Mouse (Mus musculus) megakaryocyte, embryonic 14.5 days (primary cell): ENCODE measurements around the gene Kcng4. TPM values are rescaled to one million over a fixed set of nuclear protein-coding genes. Genes with fewer than 3 reads are reported as not detected.

Experiments used
- H3K27me3 ChIP-seq: replicated peaks from 2 replicates; pipeline ENCODE3; 2012; ENCODE audit warnings: inconsistent platforms
- H3K36me3 ChIP-seq: replicated peaks from 2 replicates; pipeline ENCODE3; 2012; ENCODE audit warnings: low read length, inconsistent platforms, mixed read lengths
- H3K4me1 ChIP-seq: 2 replicates; pipeline ENCODE4 v1.6.1; 2012; ENCODE audit warnings: inconsistent platforms
- H3K4me3 ChIP-seq: replicated peaks from 2 replicates; pipeline ENCODE3; 2012; ENCODE audit warnings: moderate library complexity, mild to moderate bottlenecking, inconsistent platforms
- H3K9me3 ChIP-seq: 2 replicates; pipeline ENCODE4 v1.6.1; 2012; ENCODE audit warnings: inconsistent platforms
- FLI1 ChIP-seq: IDR thresholded peaks from 2 replicates; pipeline ENCODE4 v1.6.1; 2012; ENCODE audit warnings: low read length, inconsistent platforms, mixed read lengths
- GATA1 ChIP-seq: IDR thresholded peaks from 3 replicates; pipeline ENCODE4 v1.6.1; 2012; ENCODE audit warnings: mixed read lengths, low read length, inconsistent platforms, borderline replicate concordance
- polyA plus RNA-seq: library from polyadenylated mRNA; stranded (reverse); fragments of >175 nt; gene quantifications from 2 replicates; pipeline ENCODE4 v1.2.3, GENCODE M21; 2012; ENCODE audit warnings: low replicate concordance; ENCODE audit not compliant: insufficient read depth

The Kcng4 gene
- polyA plus RNA-seq, 1 experiment = not detected

DNA sequence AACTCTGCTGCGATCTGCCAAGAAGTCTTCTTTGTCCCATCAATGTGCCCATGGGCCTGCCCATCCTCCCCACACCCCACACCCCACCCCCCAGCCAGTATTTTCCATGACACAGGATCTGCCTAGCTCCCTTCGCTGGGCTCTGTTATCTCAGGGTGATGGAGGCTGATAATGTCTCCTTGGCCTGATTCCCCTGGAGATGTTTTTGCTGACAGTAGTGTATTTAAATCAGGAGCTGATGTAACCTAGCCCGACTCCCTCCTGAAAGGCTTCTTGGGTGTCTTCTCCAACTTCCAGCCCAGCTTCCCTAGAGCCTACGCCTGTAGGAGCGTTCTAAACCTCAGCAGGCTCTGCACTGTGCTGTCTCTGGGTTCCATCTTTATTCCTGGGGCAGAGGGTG is 16.6 kb downstream of the Kcng4 start:
- Histone ChIP-seq H3K9me3 (no peaks in the 10 kb centered on the region), H3K4me3 (no peak overlapping the region), H3K27me3 (peaks cover 75% of the 10 kb centered on the region), H3K36me3 (no peaks in the 10 kb centered on the region), H3K4me1 (no peaks in the 10 kb centered on the region; the same call in 1 of the 2 replicates)
- TF ChIP-seq GATA1 = no peak
- no peak for TF ChIP-seq FLI1

DNA sequence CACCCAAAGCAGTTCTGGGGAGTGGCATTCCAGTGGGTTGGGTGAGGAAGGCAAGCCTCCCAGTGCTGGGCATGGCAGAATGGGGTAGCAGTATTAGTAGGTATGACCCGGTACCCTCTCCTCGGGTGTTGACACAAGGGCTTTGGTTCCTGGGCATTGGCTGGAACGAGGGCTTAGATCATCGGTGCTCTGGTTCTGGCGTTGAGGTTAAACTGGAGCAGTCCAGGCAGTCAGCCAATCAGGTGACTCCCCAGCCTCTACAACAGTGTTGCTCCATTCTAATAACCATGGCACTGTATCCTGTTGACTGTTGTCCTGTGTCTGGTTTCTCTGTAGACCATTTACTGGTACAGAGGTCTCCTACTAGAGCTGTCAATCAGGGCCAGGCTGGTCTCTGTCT is 17.9 kb downstream of the Kcng4 start:
- Histone ChIP-seq H3K4me1 (no peaks in the 10 kb centered on the region; the same call in 1 of the 2 replicates), H3K4me3 (no peak overlapping the region), H3K36me3 (no peaks in the 10 kb centered on the region), H3K9me3 (no peaks in the 10 kb centered on the region), H3K27me3 (peaks cover 75% of the 10 kb centered on the region)
- no peak for TF ChIP-seq GATA1
- TF ChIP-seq FLI1 = no peak

DNA sequence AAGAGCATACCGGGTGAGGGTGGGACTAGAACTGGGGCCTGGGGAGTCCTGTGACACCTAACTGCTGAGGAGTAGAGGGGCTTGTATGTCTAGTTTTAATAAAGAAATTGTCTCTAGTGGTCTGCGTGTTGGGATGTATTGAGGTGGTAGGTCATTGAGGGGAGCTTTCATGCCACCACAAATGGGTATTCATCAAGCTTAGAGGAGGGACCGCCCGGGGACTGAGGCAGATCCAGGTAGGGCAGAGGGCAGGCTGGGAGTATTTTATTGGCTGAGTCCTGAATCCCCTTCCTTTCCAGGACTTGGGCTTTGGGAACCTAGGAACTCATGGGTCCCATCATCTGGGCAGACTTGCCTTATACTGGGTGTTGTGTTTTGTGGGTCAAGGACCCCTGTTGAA is 18.7 kb downstream of the Kcng4 start:
- Histone ChIP-seq H3K4me1 (no peaks in the 10 kb centered on the region; the same call in 1 of the 2 replicates), H3K4me3 (no peak overlapping the region), H3K27me3 (peaks cover 75% of the 10 kb centered on the region), H3K36me3 (no peaks in the 10 kb centered on the region), H3K9me3 (no peaks in the 10 kb centered on the region)
- TF ChIP-seq GATA1 = no peak
- no peak for TF ChIP-seq FLI1

DNA sequence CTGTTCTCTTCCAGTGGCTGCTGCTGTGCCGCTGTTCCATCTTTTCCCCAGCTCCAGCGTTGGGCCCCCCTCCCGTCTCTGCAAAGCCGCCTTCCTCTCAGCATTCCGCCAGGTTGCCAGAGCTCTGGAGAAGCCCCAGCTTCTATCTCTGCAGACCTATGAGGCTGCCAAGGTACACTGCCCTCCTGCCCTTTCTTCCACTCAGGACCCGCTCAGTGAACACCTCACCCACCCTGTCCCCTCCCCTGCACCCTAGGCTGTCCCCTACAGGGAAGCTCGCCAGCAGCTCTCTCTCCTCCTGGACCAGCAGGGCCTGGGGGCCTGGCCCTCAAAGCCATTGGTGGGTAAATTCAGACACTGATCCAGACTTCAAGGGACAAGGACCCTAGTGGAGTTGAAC is 19.1 kb downstream of the Kcng4 start:
- TF ChIP-seq GATA1 (no peak), FLI1 (no peak)
- Histone ChIP-seq H3K36me3 (no peaks in the 10 kb centered on the region), H3K4me1 (no peaks in the 10 kb centered on the region; the same call in 1 of the 2 replicates), H3K9me3 (no peaks in the 10 kb centered on the region), H3K4me3 (no peak overlapping the region), H3K27me3 (peaks cover 72% of the 10 kb centered on the region)

DNA sequence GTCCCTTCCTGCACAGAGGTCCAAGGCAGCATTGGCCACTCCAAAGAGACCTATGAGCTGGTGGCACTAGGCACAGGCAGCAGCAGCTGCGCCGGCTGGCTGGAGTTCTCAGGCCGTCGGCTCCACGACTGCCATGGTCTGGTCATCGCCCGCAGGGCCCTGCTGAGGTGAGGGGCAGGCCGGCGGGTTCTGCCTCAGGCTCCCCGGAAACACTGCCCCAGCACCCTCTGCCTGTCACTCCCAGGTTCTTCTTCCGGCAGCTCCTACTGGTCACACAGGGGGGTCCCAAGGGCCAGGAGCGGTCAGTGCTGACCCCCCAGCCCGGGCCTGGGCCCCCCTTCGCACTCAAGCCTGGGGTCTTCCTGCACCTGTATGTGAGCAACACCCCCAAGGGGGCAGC is 20.4 kb downstream of the Kcng4 start:
- no peaks in the 10 kb centered on the region; the same call in 1 of the 2 replicates for H3K4me1 ChIP-seq
- no peaks in the 10 kb centered on the region for H3K36me3 ChIP-seq
- TF ChIP-seq GATA1 = no peak
- no peak for TF ChIP-seq FLI1
- H3K9me3 ChIP-seq = 0 out of 2 replicates have a peak, but pooled peaks cover under 1% of the 10 kb centered on the region
- H3K4me3 ChIP-seq = no peak overlapping the region
- peaks cover 64% of the 10 kb centered on the region for H3K27me3 ChIP-seq

DNA sequence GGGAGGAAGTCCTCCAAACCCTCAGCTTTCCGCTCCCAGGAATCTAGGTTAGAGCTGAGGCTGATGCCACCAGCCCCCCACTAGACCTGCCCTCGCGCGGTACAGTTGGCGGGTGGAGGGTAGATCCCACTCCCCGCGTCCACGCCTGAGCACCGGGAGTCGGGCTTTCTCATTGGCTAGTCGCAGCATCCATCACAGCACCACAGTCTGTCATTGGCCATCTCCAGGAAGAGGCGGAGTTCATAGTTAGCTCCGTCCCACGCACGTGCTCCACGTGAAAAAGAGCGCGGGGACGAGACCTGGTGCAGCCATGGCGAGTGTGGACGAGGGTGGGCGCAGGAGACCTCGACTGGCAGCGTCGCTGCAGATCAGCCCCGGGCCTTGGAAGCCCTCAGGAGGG is 23.0 kb downstream of the Kcng4 start, which contains the start of gene Adad2:
Gene Adad2 (plus strand): TSS at position 277 of the 400 bp plus-strand sequence.
- Histone ChIP-seq H3K4me3 (no peak within 1 kb of the TSS), H3K4me1 (no peaks in the 10 kb centered on the region; the same call in 1 of the 2 replicates), H3K9me3 (peaks cover 23% of the 10 kb centered on the region), H3K27me3 (peaks cover 46% of the 10 kb centered on the region), H3K36me3 (no peaks in the 10 kb centered on the region)
- no peak for TF ChIP-seq GATA1
- no peak for TF ChIP-seq FLI1

DNA sequence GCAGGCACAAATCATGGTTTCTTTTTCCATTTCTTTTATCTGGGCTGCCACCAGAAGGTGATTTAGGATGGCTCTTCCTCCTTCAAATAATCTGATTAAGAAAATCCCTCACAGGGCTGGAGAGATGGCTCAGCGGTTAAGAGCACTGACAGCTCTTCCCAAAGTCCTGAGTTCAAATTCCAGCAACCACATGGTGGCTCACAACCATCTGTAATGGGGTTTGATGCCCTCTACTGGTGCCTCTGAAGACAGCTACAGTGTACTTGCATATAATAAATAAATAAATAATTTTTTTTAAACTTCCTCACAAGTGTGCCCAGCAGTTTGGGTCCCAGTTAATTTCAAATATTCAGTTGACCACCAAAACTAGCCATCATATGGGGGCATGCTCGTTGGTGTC is 29.3 kb downstream of the Kcng4 start:
- Histone ChIP-seq H3K4me1 (peaks cover 25% of the 10 kb centered on the region), H3K4me3 (no peak overlapping the region)

DNA sequence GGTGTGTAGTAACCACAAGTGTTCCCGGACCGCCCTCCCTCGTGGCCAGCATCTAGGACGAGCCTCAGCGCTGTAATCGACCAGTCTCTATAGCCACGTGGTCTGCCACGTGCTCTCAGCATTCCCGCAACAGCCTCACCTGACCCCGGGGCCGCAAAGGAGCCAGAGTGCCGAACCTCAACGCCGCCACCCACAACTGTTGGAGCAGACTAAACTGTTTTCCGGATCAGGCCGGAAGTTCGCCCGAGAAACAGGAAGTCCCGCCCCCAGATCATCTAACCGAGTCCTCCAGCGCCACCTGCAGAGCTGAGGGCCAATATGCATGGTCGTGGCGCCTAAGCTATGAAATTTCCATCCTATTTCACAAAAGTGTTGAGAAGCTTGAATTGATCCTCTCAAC is 30.5 kb downstream of the Kcng4 start, which contains the start of gene Taf1c:
Gene Taf1c (minus strand): TSS at position 227 of the 400 bp plus-strand sequence.
- TF ChIP-seq FLI1 (peak; percentile 92), GATA1 (no peak)
- Histone ChIP-seq H3K36me3 (peaks cover 35% of the 10 kb centered on the region), H3K9me3 (peaks cover 21% of the 10 kb centered on the region), H3K27me3 (no peaks in the 10 kb centered on the region), H3K4me3 (peak within 1 kb of the TSS; percentile 99), H3K4me1 (peaks cover 25% of the 10 kb centered on the region)

More for the DNA sequence above, 29.3 kb downstream of the Kcng4 start:
- H3K9me3 ChIP-seq = peaks cover 23% of the 10 kb centered on the region
- no peak for TF ChIP-seq GATA1
- no peak for TF ChIP-seq FLI1
- H3K36me3 ChIP-seq = peaks cover 22% of the 10 kb centered on the region
- peaks cover 3% of the 10 kb centered on the region for H3K27me3 ChIP-seq

DNA sequence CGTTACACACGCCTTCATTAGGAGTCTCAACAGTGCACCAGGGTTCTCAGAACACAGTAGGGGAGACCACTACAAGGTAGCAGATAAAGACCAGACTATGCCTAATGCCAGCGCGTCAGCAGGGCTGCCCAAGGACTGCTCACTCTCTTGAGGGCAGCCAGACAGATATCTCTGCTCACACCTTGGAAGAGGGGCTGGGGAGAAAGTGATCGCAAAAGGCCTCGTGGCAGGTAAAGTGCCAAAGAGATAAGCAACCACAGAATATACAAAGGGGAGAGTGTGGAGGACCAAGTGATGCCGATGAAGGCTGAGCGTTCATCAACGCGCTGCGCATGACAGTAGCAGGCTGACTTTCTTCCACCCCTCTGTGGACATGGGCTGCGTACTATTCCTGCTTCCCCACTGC is 31.1 kb downstream of the Kcng4 start:
- Histone ChIP-seq H3K4me3 (peak overlapping the region; percentile 99), H3K36me3 (peaks cover 41% of the 10 kb centered on the region), H3K4me1 (peaks cover 25% of the 10 kb centered on the region), H3K9me3 (peaks cover 15% of the 10 kb centered on the region), H3K27me3 (no peaks in the 10 kb centered on the region)
- no peak for TF ChIP-seq GATA1

DNA sequence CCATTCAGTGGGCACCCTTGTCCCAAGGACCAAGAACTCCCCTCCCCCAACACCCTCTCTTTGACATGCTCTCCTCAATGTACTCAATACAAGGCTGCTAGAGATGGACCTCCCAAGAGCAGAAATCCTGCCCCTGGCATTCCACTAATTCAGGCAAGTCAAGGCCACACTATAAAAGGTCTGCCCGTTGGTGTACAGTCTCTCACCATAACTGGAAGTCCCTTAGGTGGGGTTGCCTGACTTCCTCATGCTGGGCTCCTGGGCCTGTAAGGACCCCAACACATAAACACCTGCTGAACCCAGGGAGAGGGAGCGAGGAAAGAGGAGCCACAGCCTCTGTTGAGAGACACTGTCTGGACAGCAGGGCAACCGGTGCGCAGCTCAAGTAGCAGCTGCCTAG is 31.7 kb downstream of the Kcng4 start:
- TF ChIP-seq FLI1 (no peak), GATA1 (no peak)
- Histone ChIP-seq H3K27me3 (no peaks in the 10 kb centered on the region), H3K36me3 (peaks cover 47% of the 10 kb centered on the region), H3K4me1 (peaks cover 25% of the 10 kb centered on the region), H3K9me3 (peaks cover 9% of the 10 kb centered on the region), H3K4me3 (peak overlapping the region; percentile 99)
